Mouse (Mus musculus): Measurements from ENCODE around the gene Dchs1.

- no peak for TF ChIP-seq CTCF (IDR thresholded peaks at IDR 0.05; ENCODE audit: borderline replicate concordance, insufficient read depth, low read depth, low read length)
- no peak for TF ChIP-seq POLR2A (IDR thresholded peaks at IDR 0.05; ENCODE audit: borderline replicate concordance, insufficient read depth, low read length)
Observed at GRCm38 (mm10) chr7:105808385-105808784, 20.9 kb upstream of the Dchs1 start.

Data from cerebellum, adult 2 months (tissue).